Mouse (Mus musculus): ENCODE data around the gene Eif4b.

Eif4b gene

GRCm38 (mm10) chr15:102097147-102097915 lies 23.8 kb downstream of the Eif4b start:
- Histone ChIP-seq H3K9me3 (ENCODE audit: low read length) (no peaks in the 10 kb centered on the region), H3K36me3 (ENCODE audit: insufficient read depth, low read length) (peaks cover 70% of the 10 kb centered on the region), H3K27me3 (ENCODE audit: insufficient read depth, low read length) (peaks cover 27% of the 10 kb centered on the region), H3K4me1 (replicated peaks; ENCODE audit: low read depth, low read length) (peaks cover 87% of the 10 kb centered on the region), H3K4me3 (replicated peaks; ENCODE audit: low read length) (no peak overlapping the region)
- TF ChIP-seq POU5F1 (IDR thresholded peaks at IDR 0.05; ENCODE audit: borderline replicate concordance, low read length) (no peak), NANOG (IDR thresholded peaks at IDR 0.05; ENCODE audit: borderline replicate concordance, low read length) (no peak), CTCF (conservative IDR thresholded peaks at IDR 0.05; ENCODE audit: low read length) (no peak)

GRCm38 (mm10) chr15:102097991-102098555 lies 24.5 kb downstream of the Eif4b start:
- TF ChIP-seq NANOG (IDR thresholded peaks at IDR 0.05; ENCODE audit: borderline replicate concordance, low read length), result no peak
- TF ChIP-seq CTCF (conservative IDR thresholded peaks at IDR 0.05; ENCODE audit: low read length), result no peak
- no peak for TF ChIP-seq POU5F1 (IDR thresholded peaks at IDR 0.05; ENCODE audit: borderline replicate concordance, low read length)
- peaks cover 62% of the 10 kb centered on the region for H3K36me3 ChIP-seq (ENCODE audit: insufficient read depth, low read length)
- H3K27me3 ChIP-seq (ENCODE audit: insufficient read depth, low read length), result peaks cover 34% of the 10 kb centered on the region
- H3K4me1 ChIP-seq (replicated peaks; ENCODE audit: low read depth, low read length), result peaks cover 88% of the 10 kb centered on the region
- H3K9me3 ChIP-seq (ENCODE audit: low read length), result no peaks in the 10 kb centered on the region
- H3K4me3 ChIP-seq (replicated peaks; ENCODE audit: low read length), result no peak overlapping the region

GRCm38 (mm10) chr15:102099260-102099659 lies 25.7 kb downstream of the Eif4b start:
- H3K36me3 ChIP-seq (ENCODE audit: insufficient read depth, low read length), result peaks cover 51% of the 10 kb centered on the region
- peaks cover 88% of the 10 kb centered on the region for H3K4me1 ChIP-seq (replicated peaks; ENCODE audit: low read depth, low read length)
- H3K9me3 ChIP-seq (ENCODE audit: low read length), result no peaks in the 10 kb centered on the region
- H3K27me3 ChIP-seq (ENCODE audit: insufficient read depth, low read length), result peaks cover 37% of the 10 kb centered on the region
- TF ChIP-seq POU5F1 (IDR thresholded peaks at IDR 0.05; ENCODE audit: borderline replicate concordance, low read length), result no peak
- no peak for TF ChIP-seq NANOG (IDR thresholded peaks at IDR 0.05; ENCODE audit: borderline replicate concordance, low read length)
- no peak for TF ChIP-seq CTCF (conservative IDR thresholded peaks at IDR 0.05; ENCODE audit: low read length)
- H3K4me3 ChIP-seq (replicated peaks; ENCODE audit: low read length), result 0 out of 2 replicates have a peak overlapping the region, but pooled peaks have one; percentile 84

- no peaks in the 10 kb centered on the region for H3K9me3 ChIP-seq (ENCODE audit: low read length)
- peaks cover 46% of the 10 kb centered on the region for H3K36me3 ChIP-seq (ENCODE audit: insufficient read depth, low read length)
- H3K4me1 ChIP-seq (replicated peaks; ENCODE audit: low read depth, low read length), result peaks cover 88% of the 10 kb centered on the region
- TF ChIP-seq POU5F1 (IDR thresholded peaks at IDR 0.05; ENCODE audit: borderline replicate concordance, low read length), result no peak
- TF ChIP-seq NANOG (IDR thresholded peaks at IDR 0.05; ENCODE audit: borderline replicate concordance, low read length), result no peak
- TF ChIP-seq CTCF (conservative IDR thresholded peaks at IDR 0.05; ENCODE audit: low read length), result no peak
- H3K4me3 ChIP-seq (replicated peaks; ENCODE audit: low read length), result peak overlapping the region; percentile 84
- H3K27me3 ChIP-seq (ENCODE audit: insufficient read depth, low read length), result peaks cover 37% of the 10 kb centered on the region
Measured at GRCm38 (mm10) chr15:102099771-102100160, 26.2 kb downstream of the Eif4b start.

- H3K27me3 ChIP-seq (ENCODE audit: insufficient read depth, low read length), result peaks cover 42% of the 10 kb centered on the region
- H3K9me3 ChIP-seq (ENCODE audit: low read length), result no peaks in the 10 kb centered on the region
- TF ChIP-seq NANOG (IDR thresholded peaks at IDR 0.05; ENCODE audit: borderline replicate concordance, low read length) (no peak), CTCF (conservative IDR thresholded peaks at IDR 0.05; ENCODE audit: low read length) (no peak)
- peaks cover 42% of the 10 kb centered on the region for H3K36me3 ChIP-seq (ENCODE audit: insufficient read depth, low read length)
- peaks cover 83% of the 10 kb centered on the region for H3K4me1 ChIP-seq (replicated peaks; ENCODE audit: low read depth, low read length)
- H3K4me3 ChIP-seq (replicated peaks; ENCODE audit: low read length), result peak within 1 kb of the TSS; percentile 84
Measured at GRCm38 (mm10) chr15:102100161-102100981, 26.8 kb downstream of the Eif4b start, which contains the start of gene Tns2. Tns2 (plus strand) TSS chr15:102100413.

GRCm38 (mm10) chr15:102100996-102101671 lies 27.6 kb downstream of the Eif4b start:
- Histone ChIP-seq H3K36me3 (ENCODE audit: insufficient read depth, low read length) (peaks cover 35% of the 10 kb centered on the region), H3K4me1 (replicated peaks; ENCODE audit: low read depth, low read length) (peaks cover 81% of the 10 kb centered on the region), H3K27me3 (ENCODE audit: insufficient read depth, low read length) (peaks cover 49% of the 10 kb centered on the region), H3K4me3 (replicated peaks; ENCODE audit: low read length) (peak overlapping the region; percentile 84), H3K9me3 (ENCODE audit: low read length) (no peaks in the 10 kb centered on the region)
- TF ChIP-seq NANOG (IDR thresholded peaks at IDR 0.05; ENCODE audit: borderline replicate concordance, low read length) (no peak), CTCF (conservative IDR thresholded peaks at IDR 0.05; ENCODE audit: low read length) (0 out of 2 replicates have a peak, but pooled peaks have one; percentile 9)

- peak overlapping the region; percentile 84 for H3K4me3 ChIP-seq (replicated peaks; ENCODE audit: low read length)
- TF ChIP-seq POU5F1 (IDR thresholded peaks at IDR 0.05; ENCODE audit: borderline replicate concordance, low read length) (no peak), CTCF (conservative IDR thresholded peaks at IDR 0.05; ENCODE audit: low read length) (no peak), NANOG (IDR thresholded peaks at IDR 0.05; ENCODE audit: borderline replicate concordance, low read length) (no peak)
- H3K9me3 ChIP-seq (ENCODE audit: low read length), result no peaks in the 10 kb centered on the region
- H3K36me3 ChIP-seq (ENCODE audit: insufficient read depth, low read length), result peaks cover 27% of the 10 kb centered on the region
- H3K4me1 ChIP-seq (replicated peaks; ENCODE audit: low read depth, low read length), result peaks cover 85% of the 10 kb centered on the region
- H3K27me3 ChIP-seq (ENCODE audit: insufficient read depth, low read length), result peaks cover 57% of the 10 kb centered on the region
Measured at GRCm38 (mm10) chr15:102101672-102102541, 28.3 kb downstream of the Eif4b start.

Data from E14TG2a.4 (cell line).